Mouse (Mus musculus) heart, adult 2 months (tissue): ENCODE data around the gene Oprm1. TPM values are rescaled to one million over a fixed set of nuclear protein-coding genes. Genes with fewer than 3 reads are reported as not detected.
"Not testable (repeated sequence)": the region's sequence is repeated elsewhere in the genome, so short reads cannot be mapped to it uniquely, and the experiment has no call there.

Experiments used
- DNase-seq, 2 experiments: peaks; one replicate each; pipeline ENCODE4 v3.0.0; 2021
- H3K27ac ChIP-seq: fragments of 200-600 bp; 2 replicates; pipeline ENCODE4 v1.8.1; 2022
- H3K27me3 ChIP-seq: fragments of 200-500 bp; 2 replicates; pipeline ENCODE4 v1.6.1; 2012; ENCODE audit warnings: mild to moderate bottlenecking, low read length, inconsistent platforms, mixed read lengths; ENCODE audit not compliant: control insufficient read depth, insufficient read depth
- H3K36me3 ChIP-seq: fragments of 200-500 bp; 2 replicates; pipeline ENCODE4 v1.6.1; 2012; ENCODE audit warnings: low read length, inconsistent platforms; ENCODE audit not compliant: control insufficient read depth, insufficient read depth
- H3K4me1 ChIP-seq: fragments of 200-500 bp; 2 replicates; pipeline ENCODE4 v1.6.1; 2011; ENCODE audit warnings: low read length; ENCODE audit not compliant: control insufficient read depth, insufficient read depth
- H3K4me3 ChIP-seq: fragments of 200-600 bp; 2 replicates; pipeline ENCODE4 v1.8.1; 2022
- H3K79me2 ChIP-seq: fragments of 200-500 bp; replicated peaks from 2 replicates; pipeline ENCODE4 v1.6.1; 2012; ENCODE audit warnings: mild to moderate bottlenecking, inconsistent platforms, low read length, moderate library complexity, mixed read lengths; ENCODE audit not compliant: control insufficient read depth, insufficient read depth
- H3K9ac ChIP-seq: fragments of 200-500 bp; 2 replicates; pipeline ENCODE4 v1.6.1; 2012; ENCODE audit warnings: low read depth, mild to moderate bottlenecking, control low read depth, inconsistent platforms, low read length, mixed read lengths
- CTCF ChIP-seq: fragments of 200-600 bp; IDR thresholded peaks from 2 replicates; pipeline ENCODE4 v1.8.1; 2022; ENCODE audit warnings: antibody characterized with exemption, mild to moderate bottlenecking, moderate library complexity
- EP300 ChIP-seq: fragments of 200-500 bp; IDR thresholded peaks from 2 replicates; pipeline ENCODE4 v1.6.1; 2011; ENCODE audit warnings: low read depth, low read length, control low read depth; ENCODE audit not compliant: insufficient read depth
- POLR2A ChIP-seq: fragments of 200-500 bp; IDR thresholded peaks from 2 replicates; pipeline ENCODE4 v1.6.1; 2011; ENCODE audit warnings: mild to moderate bottlenecking, low read depth, low read length, control low read depth; ENCODE audit not compliant: insufficient read depth
- WGBS: fragments of 180-500 bp; shearing (Covaris S2); methylation state at CpG from one replicate; pipeline ENCODE4 v1.1.7; 2018; 5-methylcytosine and 5-hydroxymethylcytosine counted together
- intact Hi-C: fragments of 180-260 bp; cut with DNase I; formaldehyde crosslinking; loops from one replicate; pipeline ENCODE4 v1.15.1; 2025
- polyA plus RNA-seq: library from polyadenylated mRNA; depleted of rRNA; stranded (reverse); fragments of >200 nt; gene quantifications from 2 replicates; pipeline ENCODE4 v1.2.3, GENCODE M21; 2012
- total RNA-seq, 2 experiments: library from RNA; stranded (reverse); gene quantifications; 2 replicates each; pipeline ENCODE4 v1.2.3; 2021

The Oprm1 gene
- total and polyA plus RNA-seq, 3 experiments, result not detected

DNA sequence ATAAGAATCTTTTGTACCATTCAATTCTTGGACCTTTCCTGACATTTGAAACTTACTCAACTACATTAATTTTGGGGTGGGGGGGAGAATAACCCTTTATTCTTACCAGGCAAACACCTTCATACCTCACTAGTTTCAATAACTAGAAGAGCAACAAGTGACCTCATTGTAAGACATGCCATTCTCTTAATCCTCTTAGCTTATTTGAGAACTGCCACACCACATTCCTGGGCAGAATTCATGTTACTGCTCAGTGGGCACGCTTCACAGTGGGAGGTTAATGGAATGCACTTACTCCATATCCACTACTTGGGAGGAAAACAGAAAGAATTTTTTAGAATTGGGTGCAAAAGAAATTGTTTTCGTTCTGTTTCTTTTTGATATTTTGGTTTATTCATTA, 90.5 kb downstream of the Oprm1 start:
- no peak for DNase-seq
- no peaks in the 10 kb centered on the region for H3K4me1 ChIP-seq
- no peaks in the 10 kb centered on the region for H3K79me2 ChIP-seq
- no peak overlapping the region for H3K4me3 ChIP-seq
- H3K36me3 ChIP-seq, result no peaks in the 10 kb centered on the region
- TF ChIP-seq EP300 (no peak), CTCF (no peak), POLR2A (no peak)
- 71% methylated on average over 2 of the region's 2 CpGs for WGBS
- H3K27ac ChIP-seq, result no peak overlapping the region
- intact Hi-C loops, result no loop called here
- H3K9ac ChIP-seq, result no peak overlapping the region
- no peaks in the 10 kb centered on the region for H3K27me3 ChIP-seq

DNA sequence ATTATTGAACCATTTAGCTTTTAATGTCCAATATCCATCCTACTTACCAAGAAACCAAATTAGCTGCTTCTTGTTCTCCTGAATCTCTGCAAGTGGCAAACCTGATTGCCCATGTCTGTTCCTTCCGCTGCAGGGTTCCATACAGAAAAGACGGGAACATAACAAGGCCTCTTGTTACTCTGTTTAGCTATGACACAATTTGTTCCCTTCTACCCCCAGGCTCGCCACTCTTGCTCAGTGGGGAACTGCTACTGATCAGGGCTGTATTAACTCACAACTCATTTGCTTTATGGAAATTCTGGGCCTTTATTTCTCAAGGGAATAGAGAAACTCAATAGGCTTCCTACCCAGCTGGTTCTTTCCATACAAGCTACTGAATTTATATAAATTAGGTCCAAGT, 97.5 kb downstream of the Oprm1 start:
- TF ChIP-seq EP300 (no peak), POLR2A (no peak), CTCF (no peak)
- no peaks in the 10 kb centered on the region for H3K4me1 ChIP-seq
- no peaks in the 10 kb centered on the region for H3K36me3 ChIP-seq
- H3K9ac ChIP-seq, result no peak overlapping the region
- H3K4me3 ChIP-seq, result no peak overlapping the region
- WGBS, result 72% methylated on average over 3 of the region's 3 CpGs
- no peak overlapping the region for H3K27ac ChIP-seq
- H3K27me3 ChIP-seq, result no peaks in the 10 kb centered on the region; the same call in 1 of the 2 replicates
- H3K79me2 ChIP-seq, result no peaks in the 10 kb centered on the region
- DNase-seq, result no peak
- intact Hi-C loops, result no loop called here

DNA sequence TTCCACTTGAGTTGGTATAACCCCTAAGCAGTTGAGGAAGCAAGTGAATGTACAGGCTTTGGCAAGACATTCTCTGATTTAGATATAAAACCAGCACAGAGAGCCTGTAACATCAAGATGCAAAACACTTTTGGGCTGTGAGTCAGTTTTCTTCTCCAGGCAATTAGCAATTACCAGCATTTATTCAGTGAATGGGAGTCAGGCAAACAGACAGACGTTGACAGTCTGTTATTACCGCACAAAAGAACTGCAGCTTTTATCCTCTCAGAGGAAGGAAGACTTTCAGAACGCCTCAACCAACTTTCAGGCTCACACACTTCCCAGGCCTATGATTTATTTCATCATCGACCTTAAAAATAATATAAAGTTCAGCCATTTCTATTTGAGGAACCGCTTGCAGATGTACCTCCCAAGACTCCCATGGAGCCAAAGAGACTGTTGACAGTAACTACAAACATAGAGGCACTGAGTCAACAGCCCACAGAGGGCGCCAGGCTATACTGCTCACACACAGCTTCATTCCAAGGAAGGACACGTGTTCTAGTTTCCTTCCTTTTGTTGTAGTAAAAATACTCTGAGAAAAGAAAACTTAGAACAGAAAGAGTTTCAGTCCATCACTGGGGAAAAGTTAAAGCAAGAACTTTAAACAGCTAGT, 113.2 kb downstream of the Oprm1 start:
- Histone ChIP-seq H3K27ac (no peak overlapping the region), H3K36me3 (no peaks in the 10 kb centered on the region), H3K4me1 (no peaks in the 10 kb centered on the region), H3K9ac (no peak overlapping the region), H3K27me3 (no peaks in the 10 kb centered on the region), H3K79me2 (no peaks in the 10 kb centered on the region), H3K4me3 (no peak overlapping the region)
- TF ChIP-seq CTCF (no peak), EP300 (no peak), POLR2A (no peak)
- DNase-seq, result no peak
- 77% methylated on average over 7 of the region's 7 CpGs for WGBS
- intact Hi-C loops, result no loop called here

DNA sequence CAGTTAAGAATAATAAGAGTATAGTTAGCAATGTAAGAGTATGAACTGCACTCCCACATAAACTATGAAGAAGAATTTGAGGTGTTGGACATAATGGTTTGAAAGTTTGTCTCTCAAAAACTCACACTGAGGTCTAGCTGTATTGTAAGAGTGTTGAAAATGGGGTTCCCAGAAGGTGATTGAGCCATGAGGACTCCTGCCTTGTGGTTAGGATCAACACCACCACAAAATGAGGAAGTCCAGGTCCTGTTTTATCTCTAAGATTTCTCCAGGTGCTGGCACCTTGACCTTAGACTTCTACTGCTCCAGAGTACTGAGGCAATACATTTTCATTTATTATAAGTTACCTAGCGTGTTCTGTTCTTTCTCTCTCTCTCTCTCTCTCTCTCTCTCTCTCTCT, 115.6 kb downstream of the Oprm1 start:
- no peaks in the 10 kb centered on the region for H3K79me2 ChIP-seq
- H3K36me3 ChIP-seq, result no peaks in the 10 kb centered on the region
- TF ChIP-seq EP300 (no peak), CTCF (no peak), POLR2A (no peak)
- no peak overlapping the region for H3K4me3 ChIP-seq
- H3K27me3 ChIP-seq, result no peaks in the 10 kb centered on the region
- H3K9ac ChIP-seq, result no peak overlapping the region
- no peaks in the 10 kb centered on the region for H3K4me1 ChIP-seq
- no peak overlapping the region for H3K27ac ChIP-seq
- 56% methylated on average over 1 of the region's 1 CpGs for WGBS
- DNase-seq, result no peak
- intact Hi-C loops, result no loop called here

DNA sequence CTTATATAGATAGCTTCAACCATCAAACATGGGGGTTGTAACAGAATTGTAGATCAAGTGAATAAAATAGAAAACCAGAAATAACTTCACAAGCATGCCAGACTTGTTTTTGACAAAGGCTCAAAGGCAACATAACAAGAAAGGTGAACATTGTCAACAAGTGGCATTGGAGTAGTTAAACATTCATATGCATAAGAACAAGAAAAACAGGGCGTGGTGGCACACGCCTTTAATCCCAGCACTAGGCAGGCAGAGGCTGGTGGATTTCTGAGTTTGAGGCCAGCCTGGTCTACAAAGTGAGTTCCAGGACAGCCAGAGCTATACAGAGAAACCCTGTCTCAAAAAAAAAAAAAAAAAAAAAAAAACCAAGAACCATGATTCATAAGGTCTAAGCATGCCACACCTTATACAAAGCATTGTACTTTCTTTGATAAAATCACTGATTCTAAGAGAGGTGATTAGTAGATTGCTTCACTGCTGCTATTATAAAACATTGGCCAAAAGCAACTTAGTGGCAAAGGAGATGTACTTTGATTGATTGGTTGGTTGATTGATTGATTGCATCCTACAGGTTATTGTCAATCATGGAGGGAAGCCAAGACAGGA, 120.1 kb downstream of the Oprm1 start:
- no peaks in the 10 kb centered on the region for H3K79me2 ChIP-seq
- no peak overlapping the region for H3K4me3 ChIP-seq
- no peaks in the 10 kb centered on the region for H3K27me3 ChIP-seq
- no peak overlapping the region for H3K9ac ChIP-seq
- H3K36me3 ChIP-seq, result no peaks in the 10 kb centered on the region
- no peak for DNase-seq
- WGBS, result 81% methylated on average over 2 of the region's 2 CpGs
- no peaks in the 10 kb centered on the region for H3K4me1 ChIP-seq
- intact Hi-C loops, result no loop called here
- TF ChIP-seq CTCF (no peak), POLR2A (no peak), EP300 (no peak)
- no peak overlapping the region for H3K27ac ChIP-seq

DNA sequence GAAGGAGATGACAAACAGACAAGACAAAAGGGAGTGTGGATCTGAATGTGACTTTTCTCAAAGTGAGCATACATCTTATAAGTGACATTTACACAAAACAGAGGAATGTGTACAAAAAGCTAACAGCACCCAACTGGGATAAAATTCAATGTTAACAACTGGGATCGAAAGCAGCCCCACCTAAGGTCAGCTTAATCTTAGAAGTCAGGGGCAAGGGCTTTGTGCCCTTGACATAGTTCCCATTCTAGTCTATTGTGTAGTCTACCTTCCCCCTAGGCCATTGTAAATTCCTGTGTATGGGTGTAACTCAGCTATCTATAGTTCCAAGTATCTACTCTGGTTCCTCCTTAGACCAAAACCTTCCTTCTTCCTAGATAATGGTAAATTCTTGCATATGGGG, 123.7 kb downstream of the Oprm1 start:
- H3K27me3 ChIP-seq, H3K27ac ChIP-seq, H3K36me3 ChIP-seq, H3K4me3 ChIP-seq, H3K79me2 ChIP-seq, intact Hi-C loops, H3K4me1 ChIP-seq, DNase-seq, H3K9ac ChIP-seq: not testable (repeated sequence)
- 72% methylated on average over 1 of the region's 1 CpGs for WGBS
